Mouse (Mus musculus): Measurements from ENCODE around the gene Slc22a20.

Gene Slc22a20

DNA sequence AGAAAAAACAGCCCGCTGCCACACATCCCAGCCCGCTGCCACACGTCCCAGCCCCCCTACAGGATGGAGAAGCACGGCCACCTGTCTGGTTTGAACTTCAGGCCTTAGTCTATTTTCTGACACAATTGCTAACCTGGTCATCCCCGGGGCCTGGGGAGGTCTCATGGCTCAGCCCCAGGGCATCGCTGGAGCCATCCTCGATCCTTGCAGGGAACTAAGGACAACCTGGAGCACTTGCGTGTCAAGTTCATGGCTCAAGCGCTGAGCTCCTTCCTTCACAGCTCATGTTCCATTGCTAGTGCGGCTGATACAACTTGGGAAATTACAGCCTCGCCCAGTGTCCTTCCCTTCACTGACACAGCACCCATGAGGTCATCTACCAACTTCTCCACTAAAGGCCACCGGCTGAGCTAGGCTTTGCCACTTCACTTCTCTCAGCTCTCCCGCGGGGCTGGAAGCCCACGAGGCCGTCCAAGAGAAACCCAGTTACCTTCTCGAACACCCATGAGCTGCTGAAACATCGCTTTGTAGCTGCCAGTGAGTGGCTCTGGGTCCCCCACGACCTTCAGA is 32.7 kb downstream of the Slc22a20 start:
- no peak for DNase-seq (ENCODE audit: low read depth, low spot score)

DNA sequence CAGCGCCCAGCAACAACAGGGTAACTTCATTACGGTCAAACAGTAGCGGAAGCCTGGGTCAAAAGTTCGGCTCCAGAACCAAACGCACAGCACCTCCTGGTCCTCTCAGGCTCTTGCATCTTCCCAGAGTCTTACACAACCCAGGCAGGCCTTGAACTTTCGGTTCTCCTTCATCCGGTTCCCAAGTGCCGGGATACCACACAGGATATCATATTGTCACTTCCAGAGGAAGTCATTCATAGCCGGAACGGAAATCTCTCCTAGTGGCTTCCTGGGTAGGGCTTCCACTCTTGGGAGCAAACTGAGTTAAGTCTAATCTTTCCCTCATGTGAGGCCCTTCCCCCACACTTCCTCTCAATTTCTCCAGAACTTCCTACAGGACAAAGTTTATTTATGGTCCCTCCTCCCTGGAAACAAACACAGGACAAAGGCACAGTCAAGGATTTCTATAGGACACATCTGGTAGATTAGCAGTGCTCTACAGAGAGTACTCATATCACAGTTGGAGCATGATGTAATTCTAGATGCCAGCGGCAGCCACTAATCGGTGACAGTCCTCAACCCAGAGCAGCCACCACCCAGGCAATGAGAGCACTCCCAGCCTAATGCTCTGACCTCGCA is 33.8 kb downstream of the Slc22a20 start:
- DNase-seq (ENCODE audit: low read depth, low spot score): no peak

DNA sequence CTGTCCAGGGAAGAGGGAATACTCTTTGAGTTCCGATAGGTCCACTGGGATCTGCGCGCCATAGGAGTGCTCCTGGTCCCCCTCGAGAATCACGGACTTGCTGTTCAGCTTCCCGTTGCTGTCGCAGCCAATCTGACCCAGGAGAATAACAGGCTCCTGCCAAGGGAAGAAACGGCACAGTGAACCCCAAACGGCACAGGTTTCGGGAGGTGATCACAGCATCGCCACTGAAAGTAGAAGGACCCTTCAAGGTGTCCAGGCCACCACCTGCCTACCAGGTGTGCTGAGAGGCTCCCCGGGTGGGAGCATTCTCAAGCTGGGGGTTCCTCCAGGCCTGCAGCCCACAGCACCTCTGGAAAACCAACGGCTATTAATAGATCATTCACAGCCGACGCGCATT is 34.3 kb downstream of the Slc22a20 start:
- DNase-seq (ENCODE audit: low read depth, low spot score): no peak

DNA sequence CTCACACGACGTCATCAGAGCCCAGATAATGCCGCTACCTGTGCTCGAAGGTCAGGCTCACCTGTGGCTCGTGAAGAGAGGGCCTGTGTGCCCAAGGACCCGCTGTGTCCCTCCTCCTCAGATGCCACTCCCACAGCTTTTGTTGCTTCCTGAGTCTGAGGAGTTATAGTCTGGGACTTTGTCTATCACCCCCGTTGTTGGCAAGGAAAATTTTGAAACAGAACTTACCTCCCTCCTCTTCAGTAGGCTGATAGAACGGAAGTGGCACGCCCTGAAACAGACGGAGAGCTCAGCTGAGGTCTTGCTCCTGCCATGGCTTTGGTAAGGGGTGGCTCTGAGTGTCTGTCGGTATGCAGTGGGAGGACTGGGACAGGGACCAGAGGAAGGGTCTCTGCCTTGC is 35.7 kb downstream of the Slc22a20 start:
- DNase-seq (ENCODE audit: low read depth, low spot score): no peak

DNA sequence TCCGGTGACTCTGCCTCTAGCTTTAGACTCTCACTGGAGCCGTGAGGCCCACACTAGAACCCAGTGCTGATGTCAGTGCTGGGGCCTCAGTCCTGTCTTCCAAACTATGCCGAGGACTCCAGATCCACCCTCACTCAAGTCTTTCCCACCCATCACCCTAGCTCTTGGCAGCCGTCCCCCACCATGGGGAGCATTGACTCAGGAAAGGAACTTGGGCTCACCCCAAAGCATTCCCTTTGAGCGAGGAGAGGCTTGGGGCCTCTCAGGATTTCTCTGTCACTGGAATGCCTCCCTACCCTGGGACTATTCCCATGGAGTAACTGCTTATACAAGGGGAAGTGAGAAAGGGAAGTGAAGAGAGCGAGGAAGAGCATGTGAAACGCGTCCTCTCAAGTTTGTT is 40.1 kb downstream of the Slc22a20 start:
- DNase-seq (ENCODE audit: low read depth, low spot score): no peak

DNA sequence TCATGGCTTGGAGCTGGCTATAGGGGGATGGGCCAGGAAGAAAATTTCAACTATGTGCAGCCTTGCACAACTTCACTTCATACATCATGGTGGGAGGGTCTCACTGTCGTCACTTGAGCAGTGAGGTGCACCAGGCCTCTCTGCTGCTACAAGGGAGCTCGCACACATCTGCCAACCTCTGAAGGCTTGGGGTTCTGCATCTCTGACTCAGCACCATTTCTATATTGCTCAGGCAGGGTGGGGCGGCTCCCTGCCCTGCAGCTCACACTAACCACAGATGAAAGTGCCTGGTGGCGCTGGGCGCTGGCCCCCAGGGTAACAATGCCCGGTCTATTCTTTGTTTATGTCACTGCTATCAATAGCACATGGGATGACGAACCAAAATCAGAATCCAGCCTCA is 40.9 kb downstream of the Slc22a20 start:
- DNase-seq (ENCODE audit: low read depth, low spot score): no peak

DNA sequence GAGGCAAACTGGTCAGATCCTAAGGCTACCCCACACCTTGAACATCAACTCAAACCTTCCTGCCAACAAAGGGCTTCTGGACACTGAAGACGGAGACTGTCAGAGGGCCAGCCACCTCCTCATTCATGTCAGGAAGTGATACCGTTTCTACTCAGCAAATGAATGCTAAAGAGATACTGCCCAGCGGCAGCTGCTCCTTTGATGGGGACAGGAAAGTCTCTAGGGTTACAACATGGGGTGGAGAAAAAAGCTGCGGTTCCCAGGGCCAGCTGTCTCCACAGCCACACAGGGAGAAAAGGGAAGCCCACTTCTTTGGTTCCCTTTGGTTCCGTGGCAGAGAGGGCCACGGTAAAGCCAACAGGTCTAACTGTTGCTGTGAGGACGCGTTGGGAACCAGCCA is 41.8 kb downstream of the Slc22a20 start:
- DNase-seq (ENCODE audit: low read depth, low spot score): no peak

DNA sequence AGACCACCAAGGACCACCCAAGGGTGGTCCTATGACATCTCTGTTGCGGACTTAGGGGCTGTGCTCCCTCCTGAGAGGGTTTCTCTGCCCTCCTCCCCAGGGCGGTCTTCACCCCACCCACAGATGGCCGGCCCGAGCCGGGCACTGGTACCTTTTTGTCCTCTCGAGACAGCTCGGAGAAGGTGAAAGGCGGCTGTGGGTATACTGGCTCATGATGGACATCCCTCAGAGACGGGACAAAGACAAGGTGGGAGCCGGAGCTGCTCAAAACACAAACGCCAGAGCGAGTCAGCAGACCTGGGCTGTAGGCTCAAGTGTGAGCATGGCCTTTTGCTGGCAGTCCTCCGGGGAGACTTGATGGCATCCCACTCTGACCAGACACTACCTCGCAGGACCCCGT is 42.5 kb downstream of the Slc22a20 start:
- no peak for DNase-seq (ENCODE audit: low read depth, low spot score)

DNA sequence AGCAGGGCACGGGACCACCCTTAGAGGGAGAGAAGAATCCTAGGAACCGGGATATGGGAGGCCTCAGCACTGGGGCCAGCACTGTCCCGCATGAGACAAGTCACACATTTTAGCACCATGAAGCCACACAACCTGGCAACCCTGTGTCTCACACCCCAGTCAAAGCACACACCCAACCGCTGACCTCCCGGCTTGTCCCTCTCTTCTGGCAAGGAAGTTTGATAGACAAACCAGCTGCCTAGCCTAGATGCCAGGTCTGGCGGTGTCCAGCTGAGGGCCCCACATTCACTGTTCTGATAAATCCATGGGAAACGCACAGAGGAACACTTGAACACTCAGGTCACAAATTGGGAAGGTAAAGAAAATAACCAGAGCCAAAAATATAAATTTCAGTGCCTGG is 43.4 kb downstream of the Slc22a20 start:
- no peak for DNase-seq (ENCODE audit: low read depth, low spot score)

DNA sequence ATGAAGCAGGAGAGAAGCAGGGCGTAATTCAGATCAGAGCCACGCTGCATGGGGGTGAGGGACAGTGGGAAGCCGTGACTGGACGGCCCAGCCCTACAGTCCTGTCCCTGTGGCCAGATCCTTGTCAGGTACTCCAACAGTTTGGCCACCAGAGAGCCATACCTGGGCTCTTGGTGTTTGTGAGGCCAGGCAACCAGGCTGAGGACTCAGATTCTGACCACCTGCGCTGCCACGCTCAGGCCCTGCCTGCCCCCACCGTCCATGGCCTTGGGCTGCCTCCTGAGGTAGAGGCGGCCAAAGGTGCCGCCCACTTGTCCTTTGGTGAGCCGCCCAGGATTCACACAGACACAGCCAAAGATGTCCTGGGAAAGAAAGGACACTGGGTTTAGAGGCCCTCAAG is 45.3 kb downstream of the Slc22a20 start:
- DNase-seq (ENCODE audit: low read depth, low spot score): no peak

DNA sequence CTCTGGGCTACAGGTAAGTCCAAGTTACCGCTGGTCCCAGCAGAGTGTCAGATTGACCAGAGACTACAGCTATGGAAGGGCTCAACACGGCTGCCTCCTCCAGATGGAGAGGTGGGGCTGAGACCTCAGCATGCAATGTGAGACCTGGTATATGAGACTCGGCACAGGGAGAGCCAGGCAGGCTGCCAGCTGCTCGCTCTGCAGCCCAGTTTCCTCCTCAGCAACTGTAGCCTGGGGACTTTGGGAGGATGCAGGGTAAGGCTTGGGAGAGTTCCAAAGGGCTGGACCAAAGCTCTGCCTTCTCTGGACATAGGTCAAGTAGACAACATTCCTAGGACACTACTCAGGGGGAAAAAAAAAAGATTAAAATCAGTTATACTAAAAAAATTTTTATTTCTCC is 45.8 kb downstream of the Slc22a20 start:
- no peak for DNase-seq (ENCODE audit: low read depth, low spot score)

DNA sequence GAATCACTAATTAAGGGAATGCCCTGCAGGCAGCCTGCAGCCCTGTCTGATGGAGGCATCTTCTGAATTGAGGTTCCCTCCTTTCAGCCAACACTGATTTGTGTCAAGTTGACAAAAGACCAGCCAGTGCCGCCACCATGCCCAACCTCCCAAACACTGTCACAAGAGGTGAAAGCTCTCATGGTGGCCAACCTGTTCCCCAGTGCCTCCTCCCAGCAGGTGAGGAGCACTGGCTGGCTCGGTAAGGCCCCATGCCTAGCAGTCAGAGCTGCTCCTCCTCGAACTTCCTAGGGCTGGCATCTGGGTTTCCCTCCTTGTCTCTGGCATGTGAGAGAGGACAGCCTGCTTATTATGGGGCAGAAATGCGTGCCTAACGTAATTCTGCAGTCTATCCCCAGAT is 46.2 kb downstream of the Slc22a20 start:
- no peak for DNase-seq (ENCODE audit: low read depth, low spot score)

DNA sequence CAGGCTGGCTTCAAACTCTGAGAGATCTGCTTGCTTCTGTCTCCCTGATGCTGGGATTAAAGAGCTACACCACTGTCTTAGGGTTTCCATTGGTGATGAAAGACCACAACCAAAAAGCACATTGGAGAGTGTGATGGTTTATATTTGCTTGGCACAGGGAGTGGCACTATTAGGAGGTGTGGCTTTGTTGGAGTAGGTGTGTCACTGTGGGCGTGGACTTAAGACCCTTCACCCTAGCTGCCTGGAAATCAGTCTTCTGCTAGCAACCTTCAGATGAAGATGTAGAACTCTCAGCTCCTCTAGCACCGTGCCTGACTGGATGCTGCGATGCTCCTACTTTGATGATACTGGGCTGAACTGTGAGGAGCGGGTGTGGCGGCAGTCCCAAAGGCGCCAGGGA is 47.4 kb downstream of the Slc22a20 start:
- DNase-seq (ENCODE audit: low read depth, low spot score): no peak

DNA sequence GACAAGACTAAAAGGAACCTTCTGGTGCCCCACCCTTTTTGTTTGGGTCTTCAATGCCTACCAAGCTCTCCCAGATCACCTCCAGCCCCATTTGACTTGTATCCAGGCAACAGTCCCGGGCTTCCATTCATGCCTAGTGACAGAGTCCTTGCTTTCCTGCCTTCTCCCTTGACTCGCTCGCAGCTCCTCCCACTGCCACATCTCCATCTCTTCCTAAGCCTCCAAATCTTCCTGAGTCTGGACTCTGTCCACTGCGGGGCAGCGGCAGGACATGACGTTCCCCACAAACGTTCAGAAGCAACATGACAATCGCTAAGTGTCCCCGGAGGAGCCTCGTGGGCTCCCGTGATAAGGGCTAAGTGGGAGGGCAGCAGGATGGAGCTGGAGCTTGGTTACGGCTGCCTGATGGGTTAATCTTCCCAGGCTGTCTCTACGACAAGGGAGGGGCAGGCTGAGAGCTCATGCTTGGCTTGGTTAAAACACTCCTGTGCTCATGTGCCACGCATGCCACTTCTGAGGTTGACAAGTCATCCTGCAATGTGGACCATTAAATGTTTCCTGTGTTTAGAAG is 48.0 kb downstream of the Slc22a20 start:
- DNase-seq (ENCODE audit: low read depth, low spot score): no peak

DNA sequence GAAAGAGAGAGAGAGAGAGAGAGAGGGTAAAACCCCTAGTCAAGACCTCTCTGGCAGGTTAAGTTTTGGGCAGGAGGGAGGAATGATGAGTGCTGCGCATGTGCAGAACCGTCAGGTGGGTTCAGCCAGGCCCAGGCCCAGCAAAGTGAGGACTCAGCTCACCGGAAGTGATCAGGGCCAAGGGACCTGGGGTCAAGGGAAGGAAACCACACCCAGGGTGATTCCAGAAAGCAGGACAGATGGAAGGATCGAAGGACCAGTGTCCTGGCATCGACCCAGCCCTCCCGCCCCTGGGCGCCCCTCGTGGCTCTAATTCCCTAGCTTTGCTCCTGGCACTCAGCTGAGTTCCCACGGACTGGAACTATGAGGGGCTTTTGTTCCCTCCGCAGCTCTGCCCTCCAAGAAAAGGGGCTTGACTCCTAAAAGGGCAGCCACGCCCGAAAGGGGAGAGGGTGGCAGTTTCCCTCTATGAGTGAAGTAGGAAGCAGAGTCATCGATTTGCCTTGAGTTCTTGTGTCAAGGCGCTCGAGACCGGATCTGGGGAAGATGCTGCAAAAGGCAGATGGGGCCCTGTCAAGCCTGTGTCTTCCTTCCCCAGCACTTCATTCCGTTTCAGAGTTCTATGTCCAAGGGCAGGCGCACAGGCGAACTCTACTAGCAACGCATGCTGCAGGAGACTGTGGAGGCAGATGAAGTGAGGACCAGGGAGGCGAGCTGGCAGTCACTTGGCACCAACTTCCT is 48.7 kb downstream of the Slc22a20 start:
- DNase-seq (ENCODE audit: low read depth, low spot score): no peak

DNA sequence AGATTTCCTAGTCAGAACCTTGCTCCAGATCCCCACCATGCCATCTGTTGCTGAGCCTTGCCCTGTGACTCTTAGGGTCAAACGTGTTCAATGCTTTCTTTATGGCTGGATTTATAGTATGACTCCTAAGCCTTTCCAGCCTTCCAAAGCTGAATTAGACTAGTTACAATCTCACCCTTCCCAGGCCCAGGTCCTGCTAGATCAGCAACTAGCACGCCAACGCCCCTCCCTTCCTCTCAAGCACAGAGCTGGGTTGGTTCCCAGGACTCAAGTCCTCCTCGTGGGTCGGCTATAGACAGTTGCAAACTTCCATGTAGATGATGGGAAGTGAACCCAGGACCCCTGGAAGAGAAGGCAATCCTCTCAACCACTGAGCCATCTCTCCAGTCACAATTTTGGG is 50.3 kb downstream of the Slc22a20 start:
- no peak for DNase-seq (ENCODE audit: low read depth, low spot score)

DNA sequence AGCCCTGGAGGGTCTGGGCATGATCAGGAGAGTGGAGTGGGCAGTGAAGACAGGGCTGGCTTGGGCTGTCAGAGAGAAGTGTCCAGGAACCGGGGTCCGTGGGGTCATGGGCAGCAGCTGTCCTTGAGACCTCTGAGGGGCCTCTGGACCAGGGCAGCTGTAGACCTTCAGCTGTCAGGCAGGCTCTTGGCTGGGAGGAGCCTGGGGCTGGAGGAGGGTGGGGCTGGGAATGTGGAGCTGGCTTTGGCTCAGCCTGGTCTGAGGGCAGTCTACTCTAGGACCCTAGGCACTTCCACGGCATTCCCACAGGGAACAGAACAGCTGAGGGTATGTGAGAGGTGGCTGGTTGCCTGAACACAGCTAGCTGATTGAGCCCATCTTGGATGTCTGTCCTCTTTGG is 50.7 kb downstream of the Slc22a20 start:
- no peak for DNase-seq (ENCODE audit: low read depth, low spot score)

DNA sequence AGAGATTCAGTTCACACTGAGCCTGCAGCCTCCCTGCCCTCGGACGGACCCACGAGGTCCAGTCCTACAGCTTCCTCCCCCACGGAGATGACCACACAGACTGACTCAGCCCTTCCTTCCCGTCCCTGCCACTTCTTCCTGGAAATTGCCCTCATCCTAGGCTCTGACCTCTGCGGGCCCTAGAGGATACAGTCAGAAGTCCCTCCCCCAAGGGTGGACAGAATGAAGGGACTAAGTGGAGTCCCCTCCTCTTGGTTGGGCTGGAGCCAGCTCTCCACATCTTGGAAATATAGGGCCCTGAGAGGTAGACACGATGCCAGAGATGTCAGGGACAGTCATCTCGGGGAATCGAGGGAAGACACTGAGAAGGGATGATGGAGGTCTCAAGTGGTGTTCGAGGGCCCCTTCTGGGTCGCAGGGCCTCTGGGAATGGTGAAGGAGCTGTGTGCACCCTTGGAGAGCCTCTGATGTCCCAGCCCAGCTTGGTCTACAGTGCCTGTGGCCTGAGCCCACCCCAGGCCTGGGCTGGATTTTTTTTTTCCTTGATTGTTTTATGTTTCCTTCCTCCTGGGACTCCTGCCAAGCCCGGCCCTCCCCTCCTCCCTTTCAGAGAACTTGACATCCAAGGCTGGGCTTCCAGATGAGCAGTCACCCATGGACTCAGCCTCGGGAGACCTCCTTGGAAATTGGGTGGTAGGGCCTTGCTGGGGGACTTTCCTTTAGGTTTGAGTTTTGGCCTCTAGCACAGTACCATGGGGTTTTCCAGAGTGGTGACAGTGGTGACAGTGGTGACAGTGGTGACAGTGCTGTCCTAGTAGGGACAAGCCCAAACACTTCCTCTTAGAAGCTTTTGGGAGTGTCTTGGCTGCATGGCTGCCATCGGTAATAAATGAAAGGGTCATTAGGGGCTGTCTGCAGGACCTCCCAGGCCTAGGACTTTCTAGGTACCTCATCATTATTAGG is 56.0 kb downstream of the Slc22a20 start:
- DNase-seq (ENCODE audit: low read depth, low spot score): no peak

DNA sequence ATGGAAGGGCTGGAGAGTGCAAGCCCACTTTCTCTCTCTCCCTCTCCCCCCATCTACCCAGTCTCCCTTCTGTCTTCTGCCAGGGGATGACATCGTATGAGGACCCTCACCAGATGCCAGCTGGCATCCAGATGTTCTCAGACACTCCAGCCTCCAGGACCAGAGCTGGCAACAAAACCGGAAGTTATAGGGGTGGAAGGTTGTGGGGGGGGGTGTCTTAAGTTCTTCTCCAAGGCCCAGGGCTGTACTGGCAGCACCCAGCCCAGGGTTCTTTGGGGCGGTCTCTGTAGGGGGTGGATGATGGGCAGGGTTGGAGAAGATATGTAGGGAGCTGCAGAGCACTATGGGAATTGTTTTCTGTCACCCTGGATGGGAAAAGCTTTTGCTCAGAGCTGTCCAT is 57.4 kb downstream of the Slc22a20 start:
- DNase-seq (ENCODE audit: low read depth, low spot score): no peak

DNA sequence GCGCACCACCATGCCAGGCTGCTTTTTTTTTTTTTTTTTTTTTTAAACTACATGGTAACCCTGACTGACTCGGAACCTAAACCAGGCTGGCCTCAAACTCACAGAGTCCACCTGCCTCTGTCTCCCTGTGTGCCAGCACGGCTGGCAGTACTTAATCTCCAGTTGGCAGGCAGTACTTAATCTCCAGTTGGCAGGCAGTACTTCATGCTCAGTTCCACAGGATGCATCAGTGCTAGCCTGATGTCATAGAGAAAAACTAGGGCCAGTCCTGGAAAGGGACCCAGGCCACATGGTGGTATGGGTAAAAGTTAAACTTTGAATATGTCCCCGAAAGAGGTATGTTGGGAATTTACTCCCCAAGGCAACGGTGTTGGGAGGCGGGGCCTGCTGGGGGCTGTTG is 57.8 kb downstream of the Slc22a20 start:
- DNase-seq (ENCODE audit: low read depth, low spot score): no peak

DNA sequence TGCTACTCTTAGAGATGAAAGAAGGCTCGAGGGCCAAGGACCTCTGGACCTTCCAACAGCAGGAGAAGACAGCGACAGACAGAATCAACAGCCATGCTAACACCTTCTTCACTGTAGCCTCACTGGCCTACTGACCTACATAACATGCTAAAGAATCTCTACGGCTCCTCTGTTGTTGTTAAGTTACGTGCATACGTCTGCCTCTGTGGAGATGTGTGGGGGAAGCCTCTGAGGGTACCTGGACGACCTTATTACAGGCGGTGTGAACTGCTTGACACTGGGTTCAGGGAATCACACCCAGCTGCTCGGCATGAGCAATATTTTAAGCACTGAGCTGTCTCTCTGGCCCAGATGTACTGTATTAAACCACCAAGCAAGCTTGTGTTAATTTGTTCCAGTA is 58.4 kb downstream of the Slc22a20 start:
- no peak for DNase-seq (ENCODE audit: low read depth, low spot score)

DNA sequence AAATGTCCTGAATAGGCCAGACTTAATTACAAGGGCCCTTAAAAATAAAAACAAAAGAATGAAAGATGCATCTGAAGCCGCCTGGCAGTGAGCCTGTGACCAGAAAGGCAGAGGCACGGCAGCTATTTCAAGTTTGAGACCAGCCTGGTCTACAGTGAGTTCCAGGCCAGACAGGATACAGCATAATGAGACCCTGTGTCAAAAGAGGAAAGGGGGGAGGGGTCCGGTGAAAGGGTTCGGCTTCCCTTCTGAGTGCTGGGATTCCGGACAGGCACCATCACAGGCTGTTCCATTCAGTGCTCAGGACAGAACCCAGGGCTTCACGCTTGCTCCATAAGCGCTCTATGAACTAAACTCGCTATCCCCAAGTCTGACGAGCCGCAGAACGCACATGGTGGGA is 58.9 kb downstream of the Slc22a20 start:
- no peak for DNase-seq (ENCODE audit: low read depth, low spot score)
